Mouse (Mus musculus) liver, postnatal 0 days (tissue): Measurements from ENCODE around the gene Poc1a.

Source experiments
- CTCF ChIP-seq: sonication (generic); IDR thresholded peaks from 2 replicates; pipeline ENCODE4 v1.5.1; 2016; ENCODE audit warnings: antibody characterized with exemption, low read depth
- EP300 ChIP-seq: IDR thresholded peaks from 2 replicates; pipeline ENCODE4 v1.6.1; 2016; ENCODE audit warnings: antibody characterized with exemption, low read depth, mild to moderate bottlenecking

DNA sequence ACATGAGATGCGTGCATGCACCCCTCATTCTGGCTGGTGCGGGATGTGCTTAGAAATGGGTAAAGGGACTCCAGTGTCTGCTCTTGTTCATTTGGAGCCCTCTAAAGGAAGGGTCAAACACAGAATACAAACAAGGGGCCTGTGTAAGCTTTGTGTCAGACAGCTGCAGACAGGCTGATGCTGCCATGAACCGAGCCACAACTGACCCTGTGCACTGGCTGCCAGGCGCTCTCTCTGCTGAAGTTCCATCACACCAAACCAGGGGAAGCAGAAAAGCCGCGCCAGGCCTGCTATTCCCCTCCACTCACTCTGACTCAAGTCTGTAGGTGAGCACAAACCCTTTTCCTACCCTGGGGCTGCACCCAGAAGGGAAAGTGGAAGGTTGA lies 58.3 kb downstream of the Poc1a start:
- no peak for TF ChIP-seq CTCF
- TF ChIP-seq EP300: no peak
